In the genomic region with DNA sequence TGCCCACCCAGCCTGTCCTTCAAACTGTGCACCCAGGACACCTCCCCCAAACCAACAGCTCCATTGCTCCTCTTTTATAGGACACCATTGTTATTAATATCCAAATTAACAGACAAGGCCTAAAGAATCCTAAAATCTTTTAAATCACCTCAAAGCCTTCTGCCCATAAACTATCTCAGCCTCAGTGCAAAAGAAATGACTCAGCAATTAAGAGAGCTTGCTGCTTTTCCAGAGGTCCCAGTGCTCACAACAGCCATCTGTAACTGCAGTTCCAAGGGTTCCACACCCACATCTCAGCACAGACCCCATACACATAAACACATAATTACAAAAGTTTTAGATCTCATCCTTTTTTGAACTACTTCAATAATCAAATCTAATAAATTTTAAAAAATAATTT, we compare ENCODE assay signal across 17 mouse cellular contexts.
"Had no signal": no experiment of that assay in that cellular context is flagged by ENCODE, and none has a peak within 500 bp of the region (broad histone marks: within the 10 kb centered on the region; RNA-seq: fewer than 3 reads in every experiment).

No protein-coding gene starts in this region.

- H3K27ac ChIP-seq: limb, embryonic 12.5 days; limb, embryonic 15.5 days; liver, embryonic 14.5 days; lung, embryonic 15.5 days; stomach, postnatal 0 days had no signal

- H3K4me3 ChIP-seq: kidney, embryonic 15.5 days; limb, embryonic 12.5 days; limb, embryonic 15.5 days; lung, embryonic 15.5 days had no signal

- H3K36me3 ChIP-seq: kidney, embryonic 15.5 days; limb, embryonic 12.5 days; limb, embryonic 15.5 days; lung, embryonic 15.5 days had no signal

- H3K4me2 ChIP-seq: kidney, embryonic 15.5 days; limb, embryonic 12.5 days; limb, embryonic 15.5 days; lung, embryonic 15.5 days; midbrain, embryonic 11.5 days had no signal

- DNase-seq: kidney, adult 8-10 months; kidney, postnatal 10 days; left cerebral cortex, postnatal 4 days; lung, adult 18-20 months; lung, postnatal 10 days; lung, postnatal 36 days; midbrain, embryonic 14.5 days; right cerebral cortex, postnatal 4 days; thymus, adult 2 months; thymus, postnatal 14 days had no signal

- H3K27me3 ChIP-seq: kidney, embryonic 15.5 days; limb, embryonic 12.5 days; limb, embryonic 15.5 days; lung, embryonic 15.5 days had no signal

- H3K9ac ChIP-seq: kidney, embryonic 15.5 days; limb, embryonic 12.5 days; limb, embryonic 15.5 days; liver, embryonic 14.5 days; lung, embryonic 15.5 days had no signal

- H3K9me3 ChIP-seq: kidney, embryonic 15.5 days; limb, embryonic 12.5 days; limb, embryonic 15.5 days; lung, embryonic 15.5 days had no signal
